Mouse (Mus musculus): Measurements from ENCODE around the gene Dab2ip.

GRCm38 (mm10) chr2:35767834-35768537, 209.9 kb downstream of the Dab2ip start:
- TF ChIP-seq CTCF (IDR thresholded peaks at IDR 0.05; ENCODE audit: low read depth, low read length) (no peak), TAL1 (conservative IDR thresholded peaks at IDR 0.05; ENCODE audit: low read depth, low read length) (no peak)

Data from G1E (cell line).